24 mouse cellular contexts compared by ENCODE assay signal in the genomic region with DNA sequence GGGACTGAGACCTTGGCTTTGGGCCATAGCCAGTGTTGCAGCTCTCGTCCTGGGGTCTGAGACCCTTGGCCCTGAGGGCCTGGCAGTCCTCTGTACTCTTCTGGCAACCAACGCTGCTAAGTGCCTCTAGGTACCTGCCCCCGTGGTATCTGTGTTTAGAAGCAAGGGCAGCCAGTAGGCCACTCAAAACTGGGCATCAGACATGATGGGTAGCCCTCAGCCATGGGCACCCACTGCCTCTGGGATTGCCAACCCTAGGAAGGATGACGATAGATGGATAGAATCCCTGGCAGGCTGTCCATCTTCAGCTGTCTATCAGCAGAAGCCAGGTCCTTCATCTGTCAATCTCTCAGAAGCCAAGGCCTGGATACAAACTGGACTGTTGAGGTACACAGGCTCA.
DNase-seq lines count a peak whose midpoint lies in the region; ATAC-seq lines count a peak whose summit lies in the region.
"Had no signal": no experiment of that assay in that cellular context is flagged by ENCODE, and none has a peak within 500 bp of the region (broad histone marks: within the 10 kb centered on the region; RNA-seq: fewer than 3 reads in every experiment).

No protein-coding gene starts in this region.

- no peaks in the 10 kb centered on the region for H3K9me3 ChIP-seq in embryonic facial prominence, embryonic 13.5 days
- no peaks in the 10 kb centered on the region for H3K9me3 ChIP-seq in embryonic facial prominence, embryonic 10.5 days
- H3K9me3 ChIP-seq in heart, embryonic 11.5 days (replicated peaks; ENCODE audit: control insufficient read depth, low read length), result no peaks in the 10 kb centered on the region; the same call in 1 of the 2 replicates
- H3K9me3 ChIP-seq in forebrain, embryonic 13.5 days (replicated peaks), result no peaks in the 10 kb centered on the region
- H3K9me3 ChIP-seq: embryonic facial prominence, embryonic 15.5 days; forebrain, embryonic 15.5 days; heart, embryonic 13.5 days had no signal

- H3K27ac ChIP-seq in embryonic facial prominence, embryonic 13.5 days, result no peak overlapping the region
- H3K27ac ChIP-seq in embryonic facial prominence, embryonic 10.5 days (replicated peaks), result no peak overlapping the region
- H3K27ac ChIP-seq in heart, embryonic 11.5 days (ENCODE audit: low read depth, low read length), result no peak overlapping the region
- no peak overlapping the region for H3K27ac ChIP-seq in forebrain, embryonic 13.5 days
- H3K27ac ChIP-seq: embryonic facial prominence, embryonic 15.5 days; forebrain, embryonic 15.5 days; heart, embryonic 13.5 days; hindbrain, embryonic 14.5 days; hindbrain, postnatal 0 days had no signal

- no peak for DNase-seq in embryonic facial prominence, embryonic 10.5 days (ENCODE audit: low spot score)
- DNase-seq in heart, adult 8-10 months (ENCODE audit: low spot score), result peak; percentile 9
- DNase-seq in heart, postnatal 10 days, result peak; percentile 24 to 39
- DNase-seq: adrenal gland, postnatal 10 days; adrenal gland, postnatal 36 days; B cell, adult 2 months; cerebellum, adult 11 months; cerebellum, adult 2 months; cerebellum, adult 9-11 months; cerebellum, postnatal 36 days; embryo, embryonic 11 days; gastrocnemius, postnatal 25 days had no signal

- 89% methylated on average over 4 of the region's 4 CpGs for WGBS in embryonic facial prominence, embryonic 13.5 days
- 85% methylated on average over 4 of the region's 4 CpGs for WGBS in embryonic facial prominence, embryonic 10.5 days
- WGBS in heart, embryonic 11.5 days (ENCODE audit: insufficient replicate concordance), result 81% methylated on average over 4 of the region's 4 CpGs
- 80% methylated on average over 4 of the region's 4 CpGs for WGBS in forebrain, embryonic 13.5 days

- peak; percentile 10; the same call in 1 of the 2 replicates for ATAC-seq in embryonic facial prominence, embryonic 13.5 days (ENCODE audit: insufficient number of reproducible peaks, insufficient read depth, low FRiP score, low TSS enrichment, low read depth)
- no peak for ATAC-seq in heart, embryonic 11.5 days (replicated peaks; ENCODE audit: insufficient number of reproducible peaks, low FRiP score, low TSS enrichment)
- no peak for ATAC-seq in forebrain, embryonic 13.5 days
- ATAC-seq: forebrain, embryonic 15.5 days; inflammation-experienced regulatory T-cells, adult 6 months; Patski had no signal

- no peak overlapping the region for H3K9ac ChIP-seq in embryonic facial prominence, embryonic 13.5 days
- no peak overlapping the region for H3K9ac ChIP-seq in heart, embryonic 11.5 days (ENCODE audit: low read depth, low read length)
- no peak overlapping the region for H3K9ac ChIP-seq in forebrain, embryonic 13.5 days
- H3K9ac ChIP-seq: embryonic facial prominence, embryonic 15.5 days; forebrain, embryonic 15.5 days; heart, embryonic 13.5 days; hindbrain, embryonic 14.5 days had no signal

- H3K4me3 ChIP-seq in embryonic facial prominence, embryonic 13.5 days, result no peak overlapping the region
- no peak overlapping the region for H3K4me3 ChIP-seq in embryonic facial prominence, embryonic 10.5 days
- H3K4me3 ChIP-seq in heart, embryonic 11.5 days (ENCODE audit: low read depth, low read length), result no peak overlapping the region
- no peak overlapping the region for H3K4me3 ChIP-seq in forebrain, embryonic 13.5 days
- H3K4me3 ChIP-seq: embryonic facial prominence, embryonic 15.5 days; forebrain, embryonic 15.5 days; heart, embryonic 13.5 days had no signal

- intact Hi-C loops in heart, postnatal 10 days (cut with DNase I), result no loop called here

- H3K4me1 ChIP-seq in embryonic facial prominence, embryonic 13.5 days, result peaks cover 11% of the 10 kb centered on the region; the same call in 1 of the 2 replicates
- peaks cover 34% of the 10 kb centered on the region for H3K4me1 ChIP-seq in embryonic facial prominence, embryonic 10.5 days
- H3K4me1 ChIP-seq in heart, embryonic 11.5 days (ENCODE audit: control insufficient read depth, insufficient read depth, low read length), result peaks cover 14% of the 10 kb centered on the region
- H3K4me1 ChIP-seq in forebrain, embryonic 13.5 days, result 0 out of 2 replicates have a peak, but pooled peaks cover 6% of the 10 kb centered on the region

- H3K36me3 ChIP-seq in embryonic facial prominence, embryonic 13.5 days, result no peaks in the 10 kb centered on the region
- H3K36me3 ChIP-seq in embryonic facial prominence, embryonic 10.5 days (replicated peaks), result no peaks in the 10 kb centered on the region
- no peaks in the 10 kb centered on the region for H3K36me3 ChIP-seq in heart, embryonic 11.5 days (ENCODE audit: control insufficient read depth, insufficient read depth, low read length)
- no peaks in the 10 kb centered on the region for H3K36me3 ChIP-seq in forebrain, embryonic 13.5 days (ENCODE audit: poor library complexity, severe bottlenecking)
- H3K36me3 ChIP-seq: embryonic facial prominence, embryonic 15.5 days; forebrain, embryonic 15.5 days; G1E; heart, embryonic 13.5 days had no signal

- H3K27me3 ChIP-seq in embryonic facial prominence, embryonic 13.5 days, result peaks cover 5% of the 10 kb centered on the region; the same call in 1 of the 2 replicates
- H3K27me3 ChIP-seq in embryonic facial prominence, embryonic 10.5 days (replicated peaks; ENCODE audit: low read depth, poor library complexity, severe bottlenecking), result peaks cover 99% of the 10 kb centered on the region
- peaks cover 81% of the 10 kb centered on the region for H3K27me3 ChIP-seq in heart, embryonic 11.5 days (ENCODE audit: control insufficient read depth, insufficient read depth, low read length)
- peaks cover 52% of the 10 kb centered on the region for H3K27me3 ChIP-seq in forebrain, embryonic 13.5 days
- H3K27me3 ChIP-seq: CH12.LX; forebrain, embryonic 15.5 days had no signal

- H3K4me2 ChIP-seq in embryonic facial prominence, embryonic 13.5 days, result no peak overlapping the region
- no peak overlapping the region for H3K4me2 ChIP-seq in heart, embryonic 11.5 days
- no peak overlapping the region for H3K4me2 ChIP-seq in forebrain, embryonic 13.5 days
- H3K4me2 ChIP-seq: embryonic facial prominence, embryonic 15.5 days; forebrain, embryonic 15.5 days; heart, embryonic 13.5 days; hindbrain, embryonic 14.5 days had no signal
